Mouse (Mus musculus) gastrocnemius, postnatal 4 days (tissue): Measurements from ENCODE around the gene Abl1. TPM values are rescaled to one million over a fixed set of nuclear protein-coding genes. Genes with fewer than 3 reads are reported as not detected.

Experiments used
- total RNA-seq, 2 experiments: library from RNA; stranded (reverse); gene quantifications; 2 replicates each; pipeline ENCODE4 v1.2.3; 2021

Abl1 gene
- total RNA-seq, 2 experiments from 2014 or later = 76.3 to 80.7 TPM

Other genes starting within 250 kb of the Abl1 start
- gene Ass1, start 218.2 kb upstream of the Abl1 start, total RNA-seq = 1 to 10 TPM; 2.8 to 4.2 TPM
- 10 to 100 TPM; 39.2 to 44.0 TPM for gene Fubp3, start 115.7 kb upstream of the Abl1 start, total RNA-seq
- not detected for gene Prdm12, start 48.3 kb upstream of the Abl1 start, total RNA-seq
- gene Exosc2, start 17.7 kb upstream of the Abl1 start, total RNA-seq = 10 to 100 TPM; 18.0 to 20.1 TPM
- gene Qrfp, start 122.2 kb downstream of the Abl1 start, total RNA-seq = not detected
- under 1 TPM in 1 of 2 experiments, not detected in 1; 0.05 TPM for gene Fibcd1, start 157.6 kb downstream of the Abl1 start, total RNA-seq
- under 1 TPM; 0.12 to 0.13 TPM for gene Lamc3, start 198.9 kb downstream of the Abl1 start, total RNA-seq